In the genomic region with DNA sequence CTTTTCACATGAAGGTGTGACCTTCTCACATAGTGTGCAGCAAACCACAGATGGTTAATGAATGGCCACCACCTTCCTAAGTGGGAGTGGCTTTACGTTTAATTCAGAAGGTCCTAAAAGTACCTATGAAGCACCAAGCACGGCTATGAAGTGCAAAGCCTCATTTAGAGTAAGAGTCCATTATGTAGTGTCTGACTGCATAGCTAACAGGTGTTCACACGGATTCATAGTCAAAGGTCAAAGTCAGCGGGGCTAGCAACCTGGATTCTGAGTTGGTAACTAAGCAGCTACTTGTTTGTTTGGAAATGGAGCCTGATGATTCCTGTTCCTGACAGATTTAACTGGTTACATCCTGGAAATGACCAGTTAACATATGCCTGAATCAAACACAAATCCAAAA, we compare ENCODE assay signal across 29 mouse cellular contexts. TPM values are rescaled to one million over a fixed set of nuclear protein-coding genes. Genes with fewer than 3 reads are reported as not detected.
DNase-seq lines count a peak whose midpoint lies in the region; ATAC-seq and TF ChIP-seq lines count a peak whose summit lies in the region.
"Had no signal": no experiment of that assay in that cellular context is flagged by ENCODE, and none has a peak within 500 bp of the region (broad histone marks: within the 10 kb centered on the region; RNA-seq: fewer than 3 reads in every experiment).

No protein-coding gene starts in this region.

- peaks cover 29% of the 10 kb centered on the region for H3K36me3 ChIP-seq in kidney, embryonic 16.5 days (ENCODE audit: insufficient read depth, low read length)
- peaks cover 6% of the 10 kb centered on the region; the same call in 1 of the 2 replicates for H3K36me3 ChIP-seq in liver, postnatal 0 days (replicated peaks; ENCODE audit: insufficient read depth, low read length)
- H3K36me3 ChIP-seq in liver, embryonic 12.5 days: peaks cover 48% of the 10 kb centered on the region
- H3K36me3 ChIP-seq: heart, embryonic 15.5 days had no signal

- no peak for TF ChIP-seq CTCF in liver, postnatal 0 days (IDR thresholded peaks at IDR 0.05; ENCODE audit: low read depth)

- peak; percentile 61 for ATAC-seq in kidney, embryonic 16.5 days (ENCODE audit: low FRiP score, low TSS enrichment)
- peak; percentile 64 for ATAC-seq in liver, postnatal 0 days
- no peak for ATAC-seq in liver, embryonic 12.5 days
- ATAC-seq: hindbrain, postnatal 0 days; midbrain, embryonic 13.5 days had no signal

- H3K27ac ChIP-seq in kidney, embryonic 16.5 days (ENCODE audit: low read length): no peak overlapping the region
- no peak overlapping the region for H3K27ac ChIP-seq in liver, postnatal 0 days (ENCODE audit: low read depth)
- H3K27ac ChIP-seq in liver, embryonic 12.5 days: no peak overlapping the region
- H3K27ac ChIP-seq: embryonic facial prominence, embryonic 15.5 days; forebrain, embryonic 12.5 days; heart, embryonic 10.5 days; heart, embryonic 15.5 days; hindbrain, embryonic 12.5 days; hindbrain, postnatal 0 days; limb, embryonic 15.5 days; macrophage; midbrain, embryonic 13.5 days; neural tube, embryonic 13.5 days had no signal

- H3K4me2 ChIP-seq in kidney, embryonic 16.5 days (replicated peaks; ENCODE audit: low read depth, low read length): no peak overlapping the region
- H3K4me2 ChIP-seq in liver, postnatal 0 days (ENCODE audit: low read depth, low read length): no peak overlapping the region
- no peak overlapping the region for H3K4me2 ChIP-seq in liver, embryonic 12.5 days
- H3K4me2 ChIP-seq: embryonic facial prominence, embryonic 15.5 days; forebrain, embryonic 12.5 days; heart, embryonic 15.5 days; hindbrain, embryonic 12.5 days; limb, embryonic 15.5 days; midbrain, embryonic 13.5 days; neural tube, embryonic 13.5 days had no signal

- no peak overlapping the region for H3K9ac ChIP-seq in kidney, embryonic 16.5 days (replicated peaks; ENCODE audit: low read length)
- H3K9ac ChIP-seq in liver, postnatal 0 days (replicated peaks): no peak overlapping the region
- no peak overlapping the region for H3K9ac ChIP-seq in liver, embryonic 12.5 days
- H3K9ac ChIP-seq: embryonic facial prominence, embryonic 15.5 days; forebrain, embryonic 12.5 days; forebrain, postnatal 0 days; heart, embryonic 15.5 days; hindbrain, embryonic 12.5 days; limb, embryonic 15.5 days; midbrain, embryonic 13.5 days; neural tube, embryonic 13.5 days had no signal

- H3K27me3 ChIP-seq in kidney, embryonic 16.5 days (ENCODE audit: insufficient read depth, low read length): no peaks in the 10 kb centered on the region
- no peaks in the 10 kb centered on the region for H3K27me3 ChIP-seq in liver, postnatal 0 days (ENCODE audit: insufficient read depth, low read length)
- H3K27me3 ChIP-seq in liver, embryonic 12.5 days (replicated peaks): no peaks in the 10 kb centered on the region
- H3K27me3 ChIP-seq: embryonic facial prominence, embryonic 15.5 days; forebrain, embryonic 12.5 days; heart, embryonic 15.5 days; hindbrain, embryonic 12.5 days; limb, embryonic 15.5 days; midbrain, embryonic 13.5 days; neural tube, embryonic 13.5 days had no signal

- no peak for DNase-seq in kidney, postnatal 4 days
- no peak for DNase-seq in liver, postnatal 0 days
- DNase-seq in large intestine, adult 2 months (ENCODE audit: low read depth, low spot score): peak; percentile 6
- no peak for DNase-seq in heart, adult 11 months
- DNase-seq: adrenal gland, postnatal 25 days; B cell, adult 2 months; cerebellum, adult 11-12 months; cerebellum, adult 9-11 months; forebrain, postnatal 0 days; gastrocnemius, postnatal 14 days; heart, postnatal 36 days; left cerebral cortex, postnatal 4 days; lung, adult 2 months; lung, postnatal 10 days; right cerebral cortex, postnatal 4 days; thymus, postnatal 4 days had no signal

- H3K9me3 ChIP-seq in kidney, embryonic 16.5 days (ENCODE audit: low read length): 0 out of 2 replicates have a peak, but pooled peaks cover 3% of the 10 kb centered on the region
- no peaks in the 10 kb centered on the region for H3K9me3 ChIP-seq in liver, postnatal 0 days (ENCODE audit: low read length)
- no peaks in the 10 kb centered on the region for H3K9me3 ChIP-seq in liver, embryonic 12.5 days (replicated peaks)
- H3K9me3 ChIP-seq: embryonic facial prominence, embryonic 15.5 days; forebrain, embryonic 12.5 days; heart, embryonic 10.5 days; heart, embryonic 15.5 days; hindbrain, embryonic 12.5 days; limb, embryonic 15.5 days; midbrain, embryonic 13.5 days; neural tube, embryonic 13.5 days had no signal

- 40% methylated on average over 4 of the region's 4 CpGs for WGBS in kidney, embryonic 16.5 days
- WGBS in liver, postnatal 0 days (ENCODE audit: insufficient replicate concordance): 68% methylated on average over 4 of the region's 4 CpGs
- WGBS in liver, embryonic 12.5 days (ENCODE audit: insufficient replicate concordance): 69% methylated on average over 4 of the region's 4 CpGs
- WGBS in large intestine, adult 2 months: 26% methylated on average over 4 of the region's 4 CpGs

- no peak for TF ChIP-seq EP300 in liver, postnatal 0 days (IDR thresholded peaks at IDR 0.05; ENCODE audit: low read depth)

- H3K4me3 ChIP-seq in kidney, embryonic 16.5 days (ENCODE audit: low read length): no peak overlapping the region
- no peak overlapping the region for H3K4me3 ChIP-seq in liver, postnatal 0 days (ENCODE audit: low read depth, low read length)
- H3K4me3 ChIP-seq in liver, embryonic 12.5 days: no peak overlapping the region
- H3K4me3 ChIP-seq: embryonic facial prominence, embryonic 15.5 days; forebrain, embryonic 12.5 days; heart, embryonic 10.5 days; heart, embryonic 15.5 days; hindbrain, embryonic 12.5 days; limb, embryonic 15.5 days; midbrain, embryonic 13.5 days; neural tube, embryonic 13.5 days had no signal

- H3K4me1 ChIP-seq in kidney, embryonic 16.5 days (ENCODE audit: insufficient read depth, low read length): peaks cover 5% of the 10 kb centered on the region
- H3K4me1 ChIP-seq in liver, postnatal 0 days (ENCODE audit: insufficient read depth): no peaks in the 10 kb centered on the region
- no peaks in the 10 kb centered on the region for H3K4me1 ChIP-seq in liver, embryonic 12.5 days
- H3K4me1 ChIP-seq: embryonic facial prominence, embryonic 15.5 days; forebrain, embryonic 12.5 days; hindbrain, embryonic 12.5 days; midbrain, embryonic 13.5 days had no signal

RNA-seq across cellular contexts. Expression of a gene that starts 4.0 kb away (rescaled TPM):
- 1.2 and 1.9 TPM in 2 replicates for polyA plus RNA-seq in kidney, embryonic 16.5 days (2015; fragmentation: Nextera tagmentation; extraction: Ambion mirVana)
- 0.24 and 0.38 TPM in 2 replicates for polyA plus RNA-seq in liver, postnatal 0 days (2015; fragmentation: Nextera tagmentation; extraction: Ambion mirVana)
- 0.50 and 0.61 TPM in 2 replicates for polyA plus RNA-seq in liver, embryonic 12.5 days (2016; fragmentation: Nextera tagmentation; extraction: Ambion mirVana)
- not detected in 2 replicates for polyA plus RNA-seq in large intestine, adult 2 months (2012; rRNA removed)
- polyA plus RNA-seq: lung, adult 2 months; macrophage; testis, adult 2 months had no signal

RNA-seq across cellular contexts. Expression of a gene that starts 52.8 kb away (rescaled TPM):
- 21.0 and 21.7 TPM in 2 replicates for polyA plus RNA-seq in kidney, embryonic 16.5 days (2015; fragmentation: Nextera tagmentation; extraction: Ambion mirVana)
- 10.4 and 11.0 TPM in 2 replicates for polyA plus RNA-seq in liver, postnatal 0 days (2015; fragmentation: Nextera tagmentation; extraction: Ambion mirVana)
- polyA plus RNA-seq in liver, embryonic 12.5 days (2016; fragmentation: Nextera tagmentation; extraction: Ambion mirVana): 19.3 and 19.9 TPM in 2 replicates
- 2.3 and 4.6 TPM in 2 replicates for polyA plus RNA-seq in large intestine, adult 2 months (2012; rRNA removed)

RNA-seq across cellular contexts. Expression of a gene that starts 53.0 kb away (rescaled TPM):
- polyA plus RNA-seq in kidney, embryonic 16.5 days (2015; fragmentation: Nextera tagmentation; extraction: Ambion mirVana): 30.4 and 34.2 TPM in 2 replicates
- 6.8 and 7.8 TPM in 2 replicates for polyA plus RNA-seq in liver, postnatal 0 days (2015; fragmentation: Nextera tagmentation; extraction: Ambion mirVana)
- 15.8 and 18.1 TPM in 2 replicates for polyA plus RNA-seq in liver, embryonic 12.5 days (2016; fragmentation: Nextera tagmentation; extraction: Ambion mirVana)
- 3.2 and 4.3 TPM in 2 replicates for polyA plus RNA-seq in large intestine, adult 2 months (2012; rRNA removed)
